Mouse (Mus musculus): ENCODE measurements around the gene Vamp1. TPM values are rescaled to one million over a fixed set of nuclear protein-coding genes. Genes with fewer than 3 reads are reported as not detected.
A peak's percentile ranks its signal among the peaks of the same experiment; 100 is the strongest.

Vamp1 gene
- 1.3 and 1.4 TPM in 2 replicates for polyA plus RNA-seq (2014; fragmentation: Nextera tagmentation; extraction: Ambion mirVana)

DNA sequence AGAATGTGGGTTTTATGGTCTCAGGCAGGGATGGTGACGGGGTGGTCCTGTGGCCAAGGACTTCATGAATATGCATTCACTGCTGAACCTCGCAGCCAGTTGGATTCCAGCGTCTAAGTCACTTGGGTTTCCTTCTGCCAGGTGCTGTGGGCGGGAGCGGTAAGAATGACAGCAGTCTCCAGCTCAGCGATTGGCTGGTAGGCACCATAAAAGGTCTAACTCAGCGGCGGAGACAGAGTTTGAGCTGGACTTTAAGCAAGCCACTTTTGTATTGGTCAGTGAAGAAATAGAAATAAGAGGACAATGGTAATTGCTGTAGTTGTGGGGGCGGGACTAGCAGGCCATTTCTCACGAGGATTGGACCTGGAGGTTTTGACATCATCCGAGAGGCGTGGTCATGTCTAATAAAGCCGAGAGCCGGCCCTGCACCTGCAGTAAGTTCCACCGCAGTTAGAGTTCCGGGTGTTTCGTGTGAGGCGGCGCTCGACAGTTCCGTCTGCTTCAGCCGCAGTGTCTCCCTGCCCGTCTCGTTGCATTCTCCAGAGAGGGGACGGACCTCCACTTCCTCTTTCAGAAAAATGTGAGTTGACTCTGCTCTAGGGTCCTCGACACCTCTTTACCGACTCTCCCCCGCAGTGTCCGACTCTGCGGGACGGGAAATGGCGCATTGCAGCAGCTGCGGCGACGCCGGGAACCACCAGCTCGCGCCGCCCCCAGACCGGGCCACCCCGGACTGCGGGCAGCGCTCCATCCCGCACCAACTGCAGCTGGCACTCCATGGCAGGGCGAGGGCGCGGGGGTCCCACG lies at the start of gene Vamp1:
TSS of gene Vamp1 (plus strand) at position 404 of the 807 bp plus-strand sequence.
- Histone ChIP-seq H3K4me2 (peak within 1 kb of the TSS; percentile 89), H3K9ac (ENCODE audit: low read length) (peak within 1 kb of the TSS; percentile 73), H3K36me3 (ENCODE audit: control insufficient read depth, insufficient read depth, low read length) (no peaks in the 10 kb centered on the region), H3K4me1 (ENCODE audit: control insufficient read depth, insufficient read depth, low read length) (no peaks in the 10 kb centered on the region), H3K27me3 (ENCODE audit: control insufficient read depth, insufficient read depth, low read length) (no peaks in the 10 kb centered on the region; the same call in 1 of the 2 replicates), H3K4me3 (ENCODE audit: low read depth, low read length) (peak within 1 kb of the TSS; percentile 66), H3K9me3 (ENCODE audit: control insufficient read depth, low read length) (no peaks in the 10 kb centered on the region), H3K27ac (ENCODE audit: low read depth, low read length) (peak within 1 kb of the TSS; percentile 40; the same call in 1 of the 2 replicates)
- WGBS, result under 1% methylated on average over 48 of the region's 48 CpGs
- peak; percentile 98 for DNase-seq (ENCODE audit: low spot score, missing footprints)
- ATAC-seq (ENCODE audit: low FRiP score), result peak; percentile 96

DNA sequence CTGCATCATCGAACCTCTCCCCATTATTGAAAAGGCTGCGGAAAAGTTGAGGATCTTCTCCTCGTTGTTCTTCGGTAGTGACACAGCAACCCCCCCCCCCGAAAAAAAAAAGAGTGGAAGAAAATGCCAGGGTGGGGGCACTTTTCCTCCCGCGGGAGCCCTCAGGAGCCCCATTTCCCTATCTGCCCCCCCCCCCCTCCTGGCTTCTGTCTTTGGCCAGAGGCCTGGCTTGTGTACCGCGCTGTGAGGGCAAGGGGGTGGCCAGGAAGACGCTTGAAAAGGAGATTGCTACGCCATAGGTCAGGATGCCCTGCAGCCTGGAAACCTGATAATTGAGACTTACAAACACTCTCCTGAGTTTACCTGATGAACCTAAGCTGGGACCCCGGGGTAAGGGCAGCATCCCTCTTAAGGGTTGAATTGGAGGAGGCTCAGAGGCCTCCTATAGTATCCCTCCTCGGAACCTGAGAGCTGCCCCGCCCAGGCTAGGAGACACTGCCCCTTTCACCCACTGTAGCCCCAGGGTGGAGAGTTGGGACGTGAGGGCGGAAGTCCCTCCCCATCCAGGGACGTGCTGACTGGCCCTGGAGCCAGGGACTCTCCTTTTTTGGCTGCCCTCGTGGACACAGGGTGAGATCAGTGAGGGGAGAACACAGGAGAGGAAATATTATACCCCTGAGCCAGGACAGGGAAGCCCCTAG lies 49.1 kb upstream of the Vamp1 start, which contains the start of gene Gapdh:
TSS of gene Gapdh (minus strand) at position 417 of the 701 bp plus-strand sequence.
- H3K4me3 ChIP-seq (ENCODE audit: low read depth, low read length), result peak within 1 kb of the TSS; percentile 96
- ATAC-seq (ENCODE audit: low FRiP score) (peak; percentile 12; the same call in 1 of the 2 replicates), DNase-seq (ENCODE audit: low spot score, missing footprints) (peak; percentile 92)
- H3K27ac ChIP-seq (ENCODE audit: low read depth, low read length), result peak within 1 kb of the TSS; percentile 93
- H3K27me3 ChIP-seq (ENCODE audit: control insufficient read depth, insufficient read depth, low read length), result no peaks in the 10 kb centered on the region
- 1% methylated on average over 16 of the region's 18 CpGs for WGBS
- H3K36me3 ChIP-seq (ENCODE audit: control insufficient read depth, insufficient read depth, low read length), result peaks cover 34% of the 10 kb centered on the region
- H3K9me3 ChIP-seq (ENCODE audit: control insufficient read depth, low read length), result no peaks in the 10 kb centered on the region
- H3K4me2 ChIP-seq, result peak within 1 kb of the TSS; percentile 93
- peaks cover 33% of the 10 kb centered on the region for H3K4me1 ChIP-seq (ENCODE audit: control insufficient read depth, insufficient read depth, low read length)
- H3K9ac ChIP-seq (ENCODE audit: low read length), result peak within 1 kb of the TSS; percentile 99

DNA sequence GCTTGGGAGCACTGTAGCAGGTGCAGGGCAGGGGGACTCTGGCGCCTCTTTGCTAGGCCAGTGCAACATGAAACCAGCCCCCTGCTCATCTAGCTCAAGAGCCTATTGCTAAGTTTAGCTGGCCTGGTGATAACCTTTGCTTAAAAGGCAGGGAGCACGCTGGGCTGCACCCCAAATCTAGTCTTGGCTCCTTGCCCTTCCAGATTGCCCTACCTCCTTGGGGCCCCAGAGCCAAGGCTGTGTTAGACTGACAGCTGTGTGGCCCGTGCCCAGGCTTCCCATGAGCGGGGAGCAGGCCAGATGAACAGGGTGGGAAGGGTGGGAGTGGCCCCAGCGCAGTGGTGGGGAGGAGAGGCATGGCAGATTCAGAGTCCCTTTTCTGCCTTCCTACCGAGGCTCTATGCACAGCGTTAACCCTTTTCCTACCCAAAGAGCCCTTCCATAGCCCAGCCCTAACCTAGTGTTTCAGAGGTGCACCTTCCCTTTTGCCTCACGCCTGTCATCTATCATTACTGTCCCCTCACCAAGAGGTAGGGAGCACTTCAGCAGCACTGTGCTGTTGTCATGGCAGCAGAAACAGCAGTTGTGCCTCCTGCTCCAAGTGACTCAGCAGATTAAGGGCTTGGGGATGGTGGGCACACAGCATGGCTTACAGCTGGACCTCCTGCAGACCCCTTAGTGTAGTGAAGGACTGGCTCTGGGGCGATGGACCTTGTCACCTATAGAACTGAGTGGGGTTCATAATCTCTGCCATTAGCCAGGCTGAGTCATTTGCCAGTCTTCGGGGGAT lies 48.3 kb upstream of the Vamp1 start:
- Histone ChIP-seq H3K4me2 (peak overlapping the region; percentile 93), H3K4me3 (ENCODE audit: low read depth, low read length) (peak overlapping the region; percentile 96; the same call in 1 of the 2 replicates), H3K4me1 (ENCODE audit: control insufficient read depth, insufficient read depth, low read length) (peaks cover 30% of the 10 kb centered on the region), H3K27me3 (ENCODE audit: control insufficient read depth, insufficient read depth, low read length) (no peaks in the 10 kb centered on the region), H3K9me3 (ENCODE audit: control insufficient read depth, low read length) (no peaks in the 10 kb centered on the region), H3K9ac (ENCODE audit: low read length) (peak overlapping the region; percentile 65), H3K27ac (ENCODE audit: low read depth, low read length) (peak overlapping the region; percentile 74), H3K36me3 (ENCODE audit: control insufficient read depth, insufficient read depth, low read length) (peaks cover 38% of the 10 kb centered on the region)
- WGBS, result 16% methylated on average over 10 of the region's 10 CpGs
- DNase-seq (ENCODE audit: low spot score, missing footprints) (peak; percentile 93), ATAC-seq (ENCODE audit: low FRiP score) (no peak)

DNA sequence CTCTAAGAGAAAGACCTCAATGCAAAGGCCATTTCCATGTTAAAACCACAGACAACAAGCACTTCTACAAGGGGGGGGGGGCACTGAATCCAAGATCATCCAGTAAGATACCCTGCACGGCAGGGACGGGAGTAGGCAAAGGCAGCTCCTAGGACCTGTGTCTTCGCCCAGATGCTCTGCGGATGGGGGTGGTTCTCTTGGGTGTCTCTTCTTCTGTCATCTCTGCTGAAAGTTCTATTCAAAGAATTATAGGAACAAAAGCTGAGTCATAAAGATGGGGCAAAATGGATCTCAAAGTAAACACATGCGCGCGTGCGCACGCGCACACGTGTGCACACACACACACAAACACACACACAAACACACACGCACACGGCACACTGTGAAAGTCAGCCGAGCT lies 47.3 kb upstream of the Vamp1 start:
- peaks cover 45% of the 10 kb centered on the region for H3K36me3 ChIP-seq (ENCODE audit: control insufficient read depth, insufficient read depth, low read length)

DNA sequence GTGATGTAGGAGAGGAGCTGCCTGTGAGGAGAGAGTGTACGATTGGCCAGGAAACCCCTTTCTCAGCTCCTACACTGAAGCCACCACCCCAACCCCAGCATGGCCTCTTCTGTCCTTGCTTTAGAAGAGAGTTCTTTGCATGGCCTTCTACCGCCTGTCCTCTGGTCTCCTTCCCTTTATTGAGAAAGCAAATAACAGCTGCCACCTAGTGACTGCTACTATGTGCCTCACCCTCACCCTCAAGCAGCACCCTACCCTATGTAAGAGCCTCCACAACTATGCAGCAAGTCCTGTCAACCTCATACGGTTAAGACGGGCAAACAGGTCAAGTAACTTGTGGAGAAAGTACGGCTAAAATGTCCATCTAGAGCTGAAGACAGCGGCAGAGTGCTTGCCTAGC lies 45.2 kb upstream of the Vamp1 start:
- no peak overlapping the region for H3K9ac ChIP-seq (ENCODE audit: low read length)
- DNase-seq (ENCODE audit: low spot score, missing footprints), result no peak
- no peak overlapping the region for H3K27ac ChIP-seq (ENCODE audit: low read depth, low read length)
- H3K9me3 ChIP-seq (ENCODE audit: control insufficient read depth, low read length), result no peaks in the 10 kb centered on the region
- ATAC-seq (ENCODE audit: low FRiP score), result no peak
- H3K27me3 ChIP-seq (ENCODE audit: control insufficient read depth, insufficient read depth, low read length), result no peaks in the 10 kb centered on the region
- H3K4me3 ChIP-seq (ENCODE audit: low read depth, low read length), result no peak overlapping the region
- 89% methylated on average over 6 of the region's 6 CpGs for WGBS
- H3K4me2 ChIP-seq, result no peak overlapping the region
- peaks cover 62% of the 10 kb centered on the region for H3K36me3 ChIP-seq (ENCODE audit: control insufficient read depth, insufficient read depth, low read length)
- peaks cover 18% of the 10 kb centered on the region for H3K4me1 ChIP-seq (ENCODE audit: control insufficient read depth, insufficient read depth, low read length)

More for the DNA sequence above, 47.3 kb upstream of the Vamp1 start:
- Histone ChIP-seq H3K9me3 (ENCODE audit: control insufficient read depth, low read length) (no peaks in the 10 kb centered on the region), H3K27me3 (ENCODE audit: control insufficient read depth, insufficient read depth, low read length) (no peaks in the 10 kb centered on the region), H3K27ac (ENCODE audit: low read depth, low read length) (no peak overlapping the region), H3K9ac (ENCODE audit: low read length) (no peak overlapping the region), H3K4me2 (no peak overlapping the region), H3K4me1 (ENCODE audit: control insufficient read depth, insufficient read depth, low read length) (peaks cover 30% of the 10 kb centered on the region), H3K4me3 (ENCODE audit: low read depth, low read length) (no peak overlapping the region)
- DNase-seq (ENCODE audit: low spot score, missing footprints) (no peak), ATAC-seq (ENCODE audit: low FRiP score) (no peak)
- WGBS, result 93% methylated on average over 14 of the region's 14 CpGs

DNA sequence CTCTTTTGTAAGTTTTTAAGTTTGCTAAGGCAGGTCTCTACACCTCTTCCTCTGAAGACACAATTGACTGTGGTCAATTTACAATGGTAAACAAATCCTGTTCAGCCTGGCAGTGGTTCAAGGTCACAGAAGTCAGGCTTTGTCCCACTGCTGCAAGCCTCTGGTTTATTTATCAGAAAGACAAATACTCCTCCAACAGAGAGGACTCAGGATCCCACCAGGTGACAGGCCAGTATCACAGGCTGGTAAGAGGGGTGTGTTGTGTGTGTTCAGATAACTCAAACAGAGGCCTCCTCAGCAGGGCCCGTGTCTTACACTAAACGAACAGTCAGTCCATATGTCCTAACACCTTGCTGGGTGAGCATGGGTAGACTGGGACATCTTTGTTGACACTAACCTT lies 42.9 kb upstream of the Vamp1 start:
- Histone ChIP-seq H3K27me3 (ENCODE audit: control insufficient read depth, insufficient read depth, low read length) (no peaks in the 10 kb centered on the region), H3K27ac (ENCODE audit: low read depth, low read length) (no peak overlapping the region), H3K36me3 (ENCODE audit: control insufficient read depth, insufficient read depth, low read length) (peaks cover 81% of the 10 kb centered on the region), H3K4me3 (ENCODE audit: low read depth, low read length) (no peak overlapping the region), H3K4me2 (no peak overlapping the region), H3K9ac (ENCODE audit: low read length) (no peak overlapping the region), H3K9me3 (ENCODE audit: control insufficient read depth, low read length) (no peaks in the 10 kb centered on the region), H3K4me1 (ENCODE audit: control insufficient read depth, insufficient read depth, low read length) (peaks cover 4% of the 10 kb centered on the region)
- DNase-seq (ENCODE audit: low spot score, missing footprints) (no peak), ATAC-seq (ENCODE audit: low FRiP score) (no peak)
- WGBS, result 88% methylated on average over 2 of the region's 2 CpGs

DNA sequence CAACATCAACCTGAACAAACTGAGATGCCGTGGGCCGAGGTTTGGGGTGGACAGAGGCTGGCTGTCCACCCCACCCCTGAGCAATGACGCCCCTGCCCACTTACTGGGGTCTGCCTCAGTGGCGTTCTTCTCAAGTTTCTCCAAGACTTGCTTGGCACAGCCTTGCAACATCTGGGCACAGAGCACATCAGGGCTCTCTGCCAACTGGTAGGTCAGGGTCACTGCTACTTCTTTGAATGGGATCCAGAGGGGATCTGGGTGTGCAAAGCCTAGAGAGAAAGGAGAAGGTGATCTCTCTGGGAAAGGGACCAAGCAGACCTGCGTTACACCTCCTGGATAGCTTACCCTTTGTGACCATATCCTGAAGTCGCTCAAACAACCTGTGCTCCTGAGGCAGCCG lies 42.1 kb upstream of the Vamp1 start:
- Histone ChIP-seq H3K27me3 (ENCODE audit: control insufficient read depth, insufficient read depth, low read length) (no peaks in the 10 kb centered on the region), H3K4me3 (ENCODE audit: low read depth, low read length) (no peak overlapping the region), H3K4me2 (no peak overlapping the region), H3K27ac (ENCODE audit: low read depth, low read length) (no peak overlapping the region), H3K9me3 (ENCODE audit: control insufficient read depth, low read length) (no peaks in the 10 kb centered on the region), H3K36me3 (ENCODE audit: control insufficient read depth, insufficient read depth, low read length) (peaks cover 83% of the 10 kb centered on the region), H3K9ac (ENCODE audit: low read length) (no peak overlapping the region), H3K4me1 (ENCODE audit: control insufficient read depth, insufficient read depth, low read length) (no peaks in the 10 kb centered on the region)
- 93% methylated on average over 7 of the region's 7 CpGs for WGBS
- ATAC-seq (ENCODE audit: low FRiP score) (no peak), DNase-seq (ENCODE audit: low spot score, missing footprints) (no peak)

DNA sequence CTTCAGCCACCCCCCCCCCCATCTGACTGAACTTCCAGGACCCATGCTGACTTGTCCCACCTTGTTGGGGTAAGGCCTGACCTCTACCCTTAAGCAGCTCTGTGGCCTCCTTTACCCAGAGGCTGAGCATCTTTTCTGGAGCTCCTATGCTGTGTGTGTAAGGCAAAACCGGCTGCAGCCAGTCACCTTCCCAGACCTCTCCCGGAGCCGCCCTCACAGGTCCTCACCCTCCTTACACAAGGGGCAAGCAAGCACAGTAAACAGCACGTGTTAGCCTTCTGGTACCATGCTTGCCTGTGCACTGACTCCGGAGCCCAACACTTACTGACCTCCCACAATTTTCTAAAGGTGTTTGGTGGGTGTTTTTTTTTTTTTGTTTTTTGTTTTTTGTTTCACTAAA lies 39.9 kb upstream of the Vamp1 start:
- WGBS, result 89% methylated on average over 5 of the region's 5 CpGs
- no peaks in the 10 kb centered on the region for H3K9me3 ChIP-seq (ENCODE audit: control insufficient read depth, low read length)
- H3K36me3 ChIP-seq (ENCODE audit: control insufficient read depth, insufficient read depth, low read length), result peaks cover 79% of the 10 kb centered on the region
- no peaks in the 10 kb centered on the region for H3K4me1 ChIP-seq (ENCODE audit: control insufficient read depth, insufficient read depth, low read length)
- no peak overlapping the region for H3K4me3 ChIP-seq (ENCODE audit: low read depth, low read length)
- no peak overlapping the region for H3K4me2 ChIP-seq
- H3K27me3 ChIP-seq (ENCODE audit: control insufficient read depth, insufficient read depth, low read length), result no peaks in the 10 kb centered on the region
- H3K27ac ChIP-seq (ENCODE audit: low read depth, low read length), result no peak overlapping the region
- no peak overlapping the region for H3K9ac ChIP-seq (ENCODE audit: low read length)
- no peak for ATAC-seq (ENCODE audit: low FRiP score)
- DNase-seq (ENCODE audit: low spot score, missing footprints), result no peak

All from midbrain, embryonic 11.5 days (tissue).